Mouse (Mus musculus) MEL (cell line): ENCODE data around the gene Proser2. TPM values are rescaled to one million over a fixed set of nuclear protein-coding genes. Genes with fewer than 3 reads are reported as not detected.

Source experiments
- DNase-seq: peaks from one replicate; pipeline ENCODE4 v3.0.0; 2011; ENCODE audit warnings: low read depth, low spot score
- H3K27ac ChIP-seq: 2 replicates; pipeline ENCODE4 v1.5.1; 2012; ENCODE audit warnings: low read depth, mild to moderate bottlenecking, control low read depth, low read length, moderate library complexity; ENCODE audit not compliant: control insufficient read depth
- H3K27me3 ChIP-seq, 2 experiments: fragments of 150-350 bp in 1 of 2; sonication (generic) in 1 of 2; 2 replicates each; pipeline ENCODE4 v1.6.1; 2012; ENCODE audit warnings: low read length in 2 of 2, mild to moderate bottlenecking in 2 of 2, improper control_type of control experiment in 1 of 2, moderate library complexity in 1 of 2; ENCODE audit not compliant: insufficient read depth in 2 of 2, control insufficient read depth in 1 of 2
- H3K36me3 ChIP-seq, 2 experiments: 2 replicates each; pipeline ENCODE4 v1.6.1; 2012 to 2014; ENCODE audit warnings: low read length in 2 of 2, improper control_type of control experiment in 1 of 2, inconsistent platforms in 1 of 2, mild to moderate bottlenecking in 1 of 2; ENCODE audit not compliant: insufficient read depth in 2 of 2, control insufficient read depth in 1 of 2
- H3K4me1 ChIP-seq, 2 experiments: fragments of 150-350 bp in 1 of 2; sonication (generic) in 1 of 2; 2 replicates each; pipeline ENCODE4 v1.6.1; 2012; ENCODE audit warnings: low read length in 2 of 2, improper control_type of control experiment in 1 of 2, mild to moderate bottlenecking in 1 of 2; ENCODE audit not compliant: insufficient read depth in 2 of 2, control insufficient read depth in 1 of 2
- H3K4me3 ChIP-seq, 2 experiments: fragments of 150-350 bp in 1 of 2; sonication (generic) in 1 of 2; 2 replicates each; pipeline ENCODE4 v1.5.1; 2012; ENCODE audit warnings: low read depth in 2 of 2, low read length in 2 of 2, mild to moderate bottlenecking in 2 of 2, moderate library complexity in 2 of 2, control low read depth in 1 of 2, improper control_type of control experiment in 1 of 2; ENCODE audit not compliant: control insufficient read depth in 1 of 2, insufficient read depth in 1 of 2
- H3K79me2 ChIP-seq: 2 replicates; pipeline ENCODE4 v1.6.1; 2012; ENCODE audit warnings: mild to moderate bottlenecking, low read length, moderate library complexity; ENCODE audit not compliant: control insufficient read depth, poor library complexity, insufficient read depth
- H3K9ac ChIP-seq: 2 replicates; pipeline ENCODE4 v1.6.1; 2012; ENCODE audit warnings: low read depth, mild to moderate bottlenecking, control low read depth, low read length, moderate library complexity; ENCODE audit not compliant: control insufficient read depth, poor library complexity, severe bottlenecking
- H3K9me3 ChIP-seq: fragments of 150-350 bp; sonication (generic); replicated peaks from 2 replicates; pipeline ENCODE4 v1.6.1; 2012; ENCODE audit warnings: mild to moderate bottlenecking, low read length, improper control_type of control experiment, moderate library complexity; ENCODE audit not compliant: insufficient read depth
- CHD1 ChIP-seq: IDR thresholded peaks from 2 replicates; pipeline ENCODE4 v1.6.1; 2012; ENCODE audit warnings: low read depth, mild to moderate bottlenecking, inconsistent platforms, low read length, improper control_type of control experiment
- CHD2 ChIP-seq: IDR thresholded peaks from 2 replicates; pipeline ENCODE4 v1.6.1; 2011; ENCODE audit warnings: low read length, improper control_type of control experiment
- CTCF ChIP-seq, 3 experiments: IDR thresholded peaks in 2 of 3; conservative IDR thresholded peaks in 1 of 3; 2 replicates each; pipeline ENCODE4 v1.5.1; 2011 to 2012; ENCODE audit warnings: low read length in 3 of 3, low read depth in 2 of 3, mild to moderate bottlenecking in 2 of 3, improper control_type of control experiment in 1 of 3, inconsistent platforms in 1 of 3, mixed read lengths in 1 of 3, moderate library complexity in 1 of 3; ENCODE audit not compliant: control insufficient read depth in 1 of 3, insufficient read depth in 1 of 3, poor library complexity in 1 of 3, severe bottlenecking in 1 of 3
- E2F4 ChIP-seq: IDR thresholded peaks from 2 replicates; pipeline ENCODE4 v1.6.1; 2011; ENCODE audit warnings: low read depth, low read length, improper control_type of control experiment, borderline replicate concordance
- ELF1 ChIP-seq: IDR thresholded peaks from 2 replicates; pipeline ENCODE4 v1.6.1; 2014; ENCODE audit warnings: low read depth, mild to moderate bottlenecking, inconsistent platforms, low read length, improper control_type of control experiment, moderate library complexity
- EP300 ChIP-seq, 2 experiments: IDR thresholded peaks; 2 replicates each; pipeline ENCODE4 v1.6.1; 2011; ENCODE audit warnings: improper control_type of control experiment in 2 of 2, low read length in 2 of 2, low read depth in 1 of 2, mild to moderate bottlenecking in 1 of 2
- ETS1 ChIP-seq: IDR thresholded peaks from 2 replicates; pipeline ENCODE4 v1.6.1; 2012; ENCODE audit warnings: low read depth, mild to moderate bottlenecking, inconsistent platforms, low read length, improper control_type of control experiment, moderate library complexity
- GATA1 ChIP-seq: IDR thresholded peaks from 2 replicates; pipeline ENCODE4 v1.6.1; 2011; ENCODE audit warnings: low read depth, low read length, improper control_type of control experiment
- MAFK ChIP-seq: IDR thresholded peaks from 2 replicates; pipeline ENCODE4 v1.6.1; 2011; ENCODE audit warnings: low read depth, mild to moderate bottlenecking, low read length, improper control_type of control experiment, borderline replicate concordance
- MAX ChIP-seq: IDR thresholded peaks from 2 replicates; pipeline ENCODE4 v1.6.1; 2011; ENCODE audit warnings: low read length, improper control_type of control experiment
- MEF2A ChIP-seq: IDR thresholded peaks from 2 replicates; pipeline ENCODE4 v1.6.1; 2014; ENCODE audit warnings: low read depth, mild to moderate bottlenecking, inconsistent platforms, low read length, improper control_type of control experiment; ENCODE audit not compliant: poor library complexity, insufficient replicate concordance, severe bottlenecking; ENCODE audit errors: extremely low read depth
- MXI1 ChIP-seq: IDR thresholded peaks from 2 replicates; pipeline ENCODE4 v1.6.1; 2011; ENCODE audit warnings: mild to moderate bottlenecking, low read depth, low read length, improper control_type of control experiment
- MYB ChIP-seq: IDR thresholded peaks from 2 replicates; pipeline ENCODE4 v1.6.1; 2011; ENCODE audit warnings: mild to moderate bottlenecking, low read depth, low read length, improper control_type of control experiment
- MYC ChIP-seq: IDR thresholded peaks from 2 replicates; pipeline ENCODE4 v1.6.1; 2011; ENCODE audit warnings: low read depth, mild to moderate bottlenecking, low read length, improper control_type of control experiment, moderate library complexity
- POLR2A ChIP-seq, 2 experiments: IDR thresholded peaks; 2 replicates each; pipeline ENCODE4 v1.6.1; 2011 to 2012; ENCODE audit warnings: low read length in 2 of 2, mild to moderate bottlenecking in 2 of 2, control low read depth in 1 of 2, improper control_type of control experiment in 1 of 2, low read depth in 1 of 2, moderate library complexity in 1 of 2; ENCODE audit not compliant: control insufficient read depth in 1 of 2, insufficient read depth in 1 of 2, poor library complexity in 1 of 2
- POLR2AphosphoS5 ChIP-seq: IDR thresholded peaks from 2 replicates; pipeline ENCODE4 v1.6.1; 2012; ENCODE audit warnings: low read depth, borderline replicate concordance, mild to moderate bottlenecking, inconsistent platforms, low read length, moderate library complexity, mixed read lengths
- RAD21 ChIP-seq: IDR thresholded peaks from 2 replicates; pipeline ENCODE4 v1.6.1; 2011; ENCODE audit warnings: mild to moderate bottlenecking, low read depth, low read length, improper control_type of control experiment
- RCOR1 ChIP-seq: IDR thresholded peaks from 2 replicates; pipeline ENCODE4 v1.6.1; 2012; ENCODE audit warnings: low read depth, mild to moderate bottlenecking, inconsistent platforms, low read length, improper control_type of control experiment
- SMC3 ChIP-seq: IDR thresholded peaks from 2 replicates; pipeline ENCODE4 v1.6.1; 2011; ENCODE audit warnings: low read depth, low read length, improper control_type of control experiment
- TBP ChIP-seq: IDR thresholded peaks from 2 replicates; pipeline ENCODE4 v1.8.0; 2011; ENCODE audit warnings: low read depth, low read length, improper control_type of control experiment
- USF1 ChIP-seq: IDR thresholded peaks from 2 replicates; pipeline ENCODE4 v1.6.1; 2014; ENCODE audit warnings: low read depth, mild to moderate bottlenecking, inconsistent platforms, low read length, improper control_type of control experiment, moderate library complexity
- ZC3H11A ChIP-seq: IDR thresholded peaks from 2 replicates; pipeline ENCODE4 v1.6.1; 2012; ENCODE audit warnings: low read depth, mild to moderate bottlenecking, inconsistent platforms, low read length, improper control_type of control experiment
- ZMIZ1 ChIP-seq: IDR thresholded peaks from 2 replicates; pipeline ENCODE4 v1.6.1; 2012; ENCODE audit warnings: low read depth, mild to moderate bottlenecking, inconsistent platforms, low read length, improper control_type of control experiment, moderate library complexity
- polyA plus RNA-seq, 2 experiments: library from polyadenylated mRNA; stranded (reverse) in 1 of 2; unstranded in 1 of 2; fragments of >175 nt in 1 of 2; fragments of >200 nt in 1 of 2; gene quantifications; 2 replicates each; pipeline versions ENCODE4 v1.2.1 to v1.2.4; 2012; ENCODE audit warnings: low replicate concordance in 2 of 2, low read depth in 1 of 2; ENCODE audit not compliant: insufficient read length in 2 of 2, insufficient read depth in 1 of 2, missing spikeins in 1 of 2
- total RNA-seq: library from RNA; depleted of rRNA; stranded (reverse); fragments of 300-350 nt; gene quantifications from 2 replicates; pipeline ENCODE4 v1.2.3, GENCODE M21; 2012

Gene Proser2
- total and polyA plus RNA-seq, 3 experiments, result not detected

DNA sequence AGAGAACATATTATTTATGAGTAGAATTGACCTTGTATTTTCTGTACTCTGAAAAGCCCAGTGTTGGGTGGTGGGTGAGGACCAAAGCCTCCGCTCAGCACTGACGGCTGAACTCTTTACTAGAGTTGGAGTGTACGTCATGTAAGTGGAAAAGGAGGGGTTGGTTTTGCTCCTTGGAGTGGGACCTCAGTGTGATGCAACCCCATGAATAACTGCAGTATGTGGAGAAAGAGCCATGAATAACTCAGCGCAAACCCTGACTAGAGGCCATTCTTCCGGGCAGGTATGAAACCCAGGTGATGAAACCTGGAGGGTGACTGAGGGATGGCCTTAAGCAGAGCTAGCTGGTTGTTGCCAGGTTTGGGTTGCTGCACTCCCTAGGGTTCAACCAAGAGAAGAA is 19.8 kb upstream of the Proser2 start:
- H3K4me3 ChIP-seq, result no peak overlapping the region
- H3K27me3 ChIP-seq, result peaks cover 0 to 8% of the 10 kb centered on the region in 2 experiments; a peak in 3 of 4 replicates
- H3K9ac ChIP-seq, result no peak overlapping the region
- no peaks in the 10 kb centered on the region for H3K9me3 ChIP-seq
- H3K27ac ChIP-seq, result no peak overlapping the region
- H3K4me1 ChIP-seq, result no peaks in the 10 kb centered on the region
- H3K36me3 ChIP-seq, result no peaks in the 10 kb centered on the region
- TF ChIP-seq SMC3 (no peak), MYC (no peak), MAFK (no peak), MXI1 (no peak), TBP (no peak), RCOR1 (no peak), CHD1 (no peak), MEF2A (no peak), POLR2A (IDR thresholded peaks at IDR 0.05; ENCODE audit: control insufficient read depth in 1 of 2, insufficient read depth in 1 of 2, low read depth in 1 of 2, low read length in 2 of 2, poor library complexity in 1 of 2) (no peak), GATA1 (no peak), ZMIZ1 (no peak), POLR2AphosphoS5 (no peak), RAD21 (no peak)
- no peak for DNase-seq
- no peaks in the 10 kb centered on the region for H3K79me2 ChIP-seq

DNA sequence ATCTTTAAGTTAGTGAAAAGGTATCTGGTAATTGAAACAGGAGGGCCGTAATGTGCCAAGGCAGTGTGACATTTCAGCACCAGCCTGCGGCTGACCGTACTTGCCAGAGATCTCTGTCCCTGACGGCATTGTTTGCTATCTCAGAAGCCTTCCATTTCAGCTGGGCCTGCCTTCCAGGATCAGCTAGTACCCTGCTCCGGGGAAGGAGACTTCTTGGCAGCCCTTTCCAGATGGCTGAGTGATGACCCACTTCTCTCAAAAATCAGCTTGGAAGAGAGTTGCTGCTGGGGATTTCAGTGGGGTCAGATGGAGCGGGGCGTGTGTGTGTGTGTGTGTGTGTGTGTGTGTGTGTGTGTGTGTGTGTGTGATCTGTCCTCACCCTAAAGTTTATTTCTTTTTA is 16.9 kb upstream of the Proser2 start:
- Histone ChIP-seq H3K4me1 (no peaks in the 10 kb centered on the region), H3K9me3 (no peaks in the 10 kb centered on the region), H3K27me3 (peaks cover 0 to 10% of the 10 kb centered on the region in 2 experiments; a peak in 3 of 4 replicates), H3K36me3 (no peaks in the 10 kb centered on the region), H3K27ac (no peak overlapping the region), H3K4me3 (no peak overlapping the region), H3K79me2 (no peaks in the 10 kb centered on the region), H3K9ac (no peak overlapping the region)
- TF ChIP-seq TBP, result no peak
- no peak for TF ChIP-seq RCOR1
- TF ChIP-seq CHD2, result no peak
- no peak for TF ChIP-seq CTCF (IDR thresholded peaks at IDR 0.05 in 2 of 3, conservative IDR thresholded peaks at IDR 0.05 in 1 of 3; ENCODE audit: control insufficient read depth in 1 of 3, insufficient read depth in 1 of 3, low read depth in 2 of 3, low read length in 3 of 3, poor library complexity in 1 of 3, severe bottlenecking in 1 of 3)
- TF ChIP-seq CHD1, result no peak
- no peak for TF ChIP-seq MYC
- no peak for TF ChIP-seq EP300 (IDR thresholded peaks at IDR 0.05; ENCODE audit: low read depth in 1 of 2, low read length in 2 of 2)
- no peak for TF ChIP-seq ZC3H11A
- no peak for TF ChIP-seq ZMIZ1
- TF ChIP-seq POLR2A (IDR thresholded peaks at IDR 0.05; ENCODE audit: control insufficient read depth in 1 of 2, insufficient read depth in 1 of 2, low read depth in 1 of 2, low read length in 2 of 2, poor library complexity in 1 of 2), result no peak
- TF ChIP-seq MXI1, result no peak
- TF ChIP-seq MAFK, result no peak
- no peak for TF ChIP-seq MYB
- TF ChIP-seq ETS1, result no peak
- TF ChIP-seq ELF1, result no peak
- TF ChIP-seq MAX, result no peak
- no peak for TF ChIP-seq USF1
- TF ChIP-seq E2F4, result no peak
- TF ChIP-seq MEF2A, result no peak
- no peak for DNase-seq
